Mouse (Mus musculus) lung, adult 2 months (tissue): ENCODE results near the gene Rnf5.
A peak's percentile ranks its signal among the peaks of the same experiment; 100 is the strongest.

ENCODE experiments used
- CTCF ChIP-seq: fragments of 200-500 bp; IDR thresholded peaks from 2 replicates; pipeline ENCODE4 v1.5.1; 2011; ENCODE audit warnings: mild to moderate bottlenecking, low read length, control low read depth; ENCODE audit not compliant: insufficient read depth
- POLR2A ChIP-seq: fragments of 200-500 bp; IDR thresholded peaks from 2 replicates; pipeline ENCODE4 v1.6.1; 2011; ENCODE audit warnings: low read depth, mild to moderate bottlenecking, control low read depth, low read length, borderline replicate concordance; ENCODE audit errors: extremely low read depth

DNA sequence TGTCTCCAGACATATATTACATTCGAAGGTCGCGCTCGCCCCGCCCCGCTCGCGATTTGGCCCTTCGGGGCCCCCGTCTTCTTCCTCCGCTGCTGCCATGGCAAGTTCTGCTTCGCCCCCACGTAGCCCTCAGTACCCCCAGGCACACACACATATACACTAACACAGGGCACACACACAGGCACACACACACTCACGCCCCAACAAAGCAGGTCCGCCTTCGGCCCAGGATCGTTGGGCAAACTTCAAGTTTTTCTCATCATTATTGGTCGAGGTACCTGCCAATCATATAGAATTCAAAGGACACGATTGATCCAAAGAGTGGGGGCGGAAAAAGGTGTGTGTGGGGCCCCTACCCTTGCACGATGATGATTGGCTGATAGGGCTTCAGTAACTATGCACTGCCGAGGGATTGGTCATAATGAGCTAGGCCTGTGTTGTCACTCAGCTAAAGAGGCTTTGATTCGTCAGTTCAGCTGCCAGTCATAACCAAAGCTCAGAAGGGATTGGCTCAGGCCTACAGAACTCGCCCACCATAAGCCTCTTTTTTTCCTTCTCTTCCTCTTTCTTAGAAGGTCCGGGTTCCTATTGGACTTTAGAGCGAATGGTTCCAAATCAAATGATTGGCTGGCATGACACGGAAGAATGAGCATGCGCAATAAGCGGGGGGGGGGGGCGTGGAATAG, at the start of gene Rnf5:
- TF ChIP-seq POLR2A (peak; percentile 75; the same call in 1 of the 2 replicates), CTCF (no peak)
